Mouse (Mus musculus): ENCODE data around the gene Tspan11.

DNA sequence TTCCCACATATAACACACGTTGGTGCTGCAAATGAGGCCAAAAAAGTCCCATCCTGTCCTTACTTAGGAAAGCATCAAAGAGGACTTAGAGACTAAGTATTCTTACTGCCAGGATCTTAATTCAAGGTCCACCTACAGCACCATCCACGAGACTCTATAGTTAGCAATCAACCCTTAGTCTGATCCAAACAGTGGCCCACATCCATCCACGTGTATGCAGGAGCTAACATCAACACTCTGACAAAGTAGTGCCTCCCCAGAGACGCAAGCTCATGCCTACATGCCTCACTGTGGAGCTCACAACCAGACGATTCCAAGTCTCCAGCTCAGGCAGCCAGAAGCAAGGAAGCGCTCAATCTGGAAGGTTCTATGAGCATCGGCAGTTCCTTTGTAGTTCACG lies 15.2 kb downstream of the Tspan11 start:
- TF ChIP-seq CTCF (IDR thresholded peaks at IDR 0.05) (no peak), EP300 (IDR thresholded peaks at IDR 0.05) (no peak)

Data from lung, postnatal 0 days (tissue).